Mouse (Mus musculus): ENCODE measurements at regions not wholly inside any gene's neighbourhood (a gene's known extent, or its start where the extent isn't known, plus 50 kb on each side); places are given as distances from the start of the nearest gene placed in this dataset.

- DNase-seq (ENCODE audit: low read depth, low spot score) = no peak
These were observed 457.6 kb downstream of the Bcl11a start for GRCm38 (mm10) chr11:24535462-24535861.

- no peak for DNase-seq (ENCODE audit: low read depth, low spot score)
These were observed 459.9 kb downstream of the Bcl11a start for GRCm38 (mm10) chr11:24537721-24538120.

GRCm38 (mm10) chr11:24569655-24570054 is 491.8 kb downstream of the Bcl11a start:
- DNase-seq (ENCODE audit: low read depth, low spot score) = no peak

GRCm38 (mm10) chr11:24613529-24613928 is 535.7 kb downstream of the Bcl11a start:
- DNase-seq (ENCODE audit: low read depth, low spot score) = no peak

GRCm38 (mm10) chr11:24615436-24615835 is 537.6 kb downstream of the Bcl11a start:
- no peak for DNase-seq (ENCODE audit: low read depth, low spot score)

- no peak for DNase-seq (ENCODE audit: low read depth, low spot score)
These were observed 540.7 kb downstream of the Bcl11a start for GRCm38 (mm10) chr11:24618586-24618985.

GRCm38 (mm10) chr11:24619021-24619420 is 541.2 kb downstream of the Bcl11a start:
- no peak for DNase-seq (ENCODE audit: low read depth, low spot score)

GRCm38 (mm10) chr11:24628619-24629018 is 550.8 kb downstream of the Bcl11a start:
- DNase-seq (ENCODE audit: low read depth, low spot score) = no peak

- no peak for DNase-seq (ENCODE audit: low read depth, low spot score)
These were observed 551.6 kb downstream of the Bcl11a start for GRCm38 (mm10) chr11:24629431-24629830.

GRCm38 (mm10) chr11:24630403-24630900 is 552.6 kb downstream of the Bcl11a start:
- DNase-seq (ENCODE audit: low read depth, low spot score) = peak; percentile 40

- no peak for DNase-seq (ENCODE audit: low read depth, low spot score)
These were observed 553.8 kb downstream of the Bcl11a start for GRCm38 (mm10) chr11:24631651-24632050.

- no peak for DNase-seq (ENCODE audit: low read depth, low spot score)
These were observed 558.9 kb downstream of the Bcl11a start for GRCm38 (mm10) chr11:24636716-24637115.

GRCm38 (mm10) chr11:24643439-24644109 is 565.7 kb downstream of the Bcl11a start:
- DNase-seq (ENCODE audit: low read depth, low spot score) = no peak

GRCm38 (mm10) chr11:24652852-24653251 is 575.0 kb downstream of the Bcl11a start:
- no peak for DNase-seq (ENCODE audit: low read depth, low spot score)

- no peak for DNase-seq (ENCODE audit: low read depth, low spot score)
These were observed 586.2 kb downstream of the Bcl11a start for GRCm38 (mm10) chr11:24664082-24664481.

- no peak for DNase-seq (ENCODE audit: low read depth, low spot score)
These were observed 587.5 kb downstream of the Bcl11a start for GRCm38 (mm10) chr11:24665310-24665709.

GRCm38 (mm10) chr11:24671662-24672061 is 593.8 kb downstream of the Bcl11a start:
- DNase-seq (ENCODE audit: low read depth, low spot score) = no peak

- no peak for DNase-seq (ENCODE audit: low read depth, low spot score)
These were observed 595.7 kb downstream of the Bcl11a start for GRCm38 (mm10) chr11:24673248-24674207.

GRCm38 (mm10) chr11:24674208-24674571 is 596.3 kb downstream of the Bcl11a start:
- no peak for DNase-seq (ENCODE audit: low read depth, low spot score)

- no peak for DNase-seq (ENCODE audit: low read depth, low spot score)
These were observed 599.2 kb downstream of the Bcl11a start for GRCm38 (mm10) chr11:24677016-24677415.

GRCm38 (mm10) chr11:24679581-24679980 is 601.7 kb downstream of the Bcl11a start:
- no peak for DNase-seq (ENCODE audit: low read depth, low spot score)

- DNase-seq (ENCODE audit: low read depth, low spot score) = no peak
These were observed 604.6 kb downstream of the Bcl11a start for GRCm38 (mm10) chr11:24682423-24682822.
